Mouse (Mus musculus) ES-Bruce4 (cell line): ENCODE measurements around the gene Cacna1d.

Experiments
- EP300 ChIP-seq: IDR thresholded peaks from 2 replicates; pipeline ENCODE4 v1.6.1; 2011; ENCODE audit warnings: low read depth, low read length; ENCODE audit not compliant: insufficient read depth
- POLR2A ChIP-seq: IDR thresholded peaks from one replicate; pipeline ENCODE4 v1.8.1; 2011; ENCODE audit warnings: low read length; ENCODE audit not compliant: insufficient read depth

DNA sequence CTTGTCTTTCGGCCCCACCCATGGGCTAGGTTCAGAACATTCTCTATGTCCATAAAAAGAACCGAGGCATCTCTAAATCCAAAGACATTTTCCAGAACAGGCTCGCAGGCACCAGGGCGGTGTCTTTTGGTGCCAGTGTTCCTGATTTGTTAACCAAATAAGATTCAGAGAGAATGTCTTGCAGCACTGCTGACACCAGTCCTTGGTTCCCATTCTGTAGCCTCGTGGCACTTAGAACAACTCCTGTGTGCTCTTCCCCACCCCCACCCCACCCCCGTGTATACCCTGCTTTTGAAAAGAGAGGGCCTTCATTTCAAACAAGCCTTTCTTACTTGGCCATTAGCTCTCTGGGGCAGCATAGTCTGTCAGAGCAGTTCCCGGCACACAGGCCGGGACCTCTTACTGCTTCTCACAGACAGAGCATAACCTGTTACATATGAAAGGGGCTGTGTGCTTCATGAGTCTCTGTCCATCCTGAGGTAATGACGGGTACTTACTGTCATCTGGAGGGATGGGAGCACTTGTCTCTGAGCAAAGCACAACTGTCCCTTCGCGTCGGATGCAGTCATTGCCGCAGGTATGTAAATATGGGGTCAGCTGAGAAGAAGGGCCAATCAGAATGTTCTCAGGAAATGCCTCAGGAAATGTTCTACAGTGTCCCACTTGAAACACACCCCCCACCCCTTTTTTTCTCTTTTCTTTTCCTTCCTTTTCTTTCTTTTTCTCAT lies 492.3 kb downstream of the Cacna1d start:
- no peak for TF ChIP-seq POLR2A
- no peak for TF ChIP-seq EP300
